Mouse (Mus musculus) lung, adult 18-20 months (tissue): ENCODE measurements around the gene 4930447F04Rik.

Source experiments
- DNase-seq, 2 experiments: peaks; one replicate each; pipeline ENCODE4 v3.0.0; 2022; ENCODE audit warnings: mixed read lengths in 2 of 2

Gene 4930447F04Rik

DNA sequence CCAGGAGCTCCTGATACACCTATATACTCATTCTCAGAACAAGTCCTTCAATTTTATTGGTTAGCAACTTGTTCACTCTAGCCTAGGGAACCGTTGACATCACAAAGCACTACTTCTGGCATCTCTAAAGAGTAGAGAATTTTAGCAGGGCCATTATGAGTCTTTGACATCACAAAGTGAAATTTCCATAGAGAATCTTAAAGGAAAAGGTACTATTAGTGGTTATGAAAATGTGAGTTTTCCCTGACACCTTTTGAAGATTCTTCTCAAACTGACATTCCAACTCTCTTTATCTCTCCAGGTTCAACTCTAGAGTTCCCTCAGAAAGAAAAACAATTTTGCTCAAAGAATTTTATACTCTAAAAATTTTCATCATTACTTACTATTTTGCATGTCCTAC is at the start of gene 4930447F04Rik:
TSS of gene 4930447F04Rik (minus strand) at position 101 of the 400 bp plus-strand sequence.
- no peak for DNase-seq
